Mouse (Mus musculus) ES-E14 (cell line): ENCODE measurements at regions not wholly inside any gene's neighbourhood (a gene's known extent, or its start where the extent isn't known, plus 50 kb on each side); places are given as distances from the start of the nearest gene placed in this dataset.

Experiments
- CHD2 ChIP-seq: IDR thresholded peaks from 2 replicates; pipeline ENCODE4 v1.6.1; 2014; ENCODE audit warnings: mild to moderate bottlenecking, low read depth, low read length, inconsistent platforms
- MAFK ChIP-seq: IDR thresholded peaks from 2 replicates; pipeline ENCODE4 v1.6.1; 2014; ENCODE audit warnings: mild to moderate bottlenecking, low read depth, low read length, inconsistent platforms; ENCODE audit not compliant: insufficient read depth

DNA sequence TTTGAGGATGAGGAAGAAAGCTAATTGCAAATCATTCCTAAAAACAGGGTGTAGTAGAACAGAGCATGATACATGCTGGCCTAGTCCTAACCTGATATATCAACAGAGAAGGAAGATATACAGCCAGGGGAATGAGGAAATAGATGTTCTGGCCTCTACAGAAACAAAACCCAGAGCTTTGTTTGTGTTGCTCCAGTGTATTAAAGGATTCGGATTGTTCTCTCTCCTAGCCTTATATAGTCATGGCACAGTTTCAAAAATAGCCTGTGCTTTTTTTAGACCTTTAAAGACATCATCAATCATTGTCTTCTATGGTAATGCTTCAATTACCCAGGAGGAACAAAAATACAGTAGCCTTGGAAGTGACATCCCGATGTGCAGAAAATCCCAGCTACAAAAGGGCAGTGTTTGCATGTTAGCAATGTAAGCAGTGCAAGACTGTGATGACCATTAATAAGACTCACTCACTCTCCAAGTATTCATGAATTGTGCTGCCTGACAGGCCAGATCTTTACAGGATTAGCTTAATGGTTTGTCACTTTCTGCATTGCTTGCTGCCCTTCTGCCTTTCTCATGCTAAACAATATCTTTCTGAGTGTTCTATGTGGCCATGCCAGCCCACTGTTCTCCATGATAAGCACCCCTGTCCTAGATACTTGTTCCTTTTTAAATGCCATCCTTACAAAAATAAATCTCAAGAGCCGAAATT lies 1281.9 kb upstream of the Cited2 start:
- TF ChIP-seq CHD2: no peak
- no peak for TF ChIP-seq MAFK
